Mouse (Mus musculus): Measurements from ENCODE around the gene Themis3.
"Not testable (repeated sequence)": the region's sequence is repeated elsewhere in the genome, so short reads cannot be mapped to it uniquely, and the experiment has no call there.

Gene Themis3

GRCm38 (mm10) chr17:66558404-66559317 lies 35.8 kb downstream of the Themis3 start:
- no peak for DNase-seq

GRCm38 (mm10) chr17:66552690-66553089 lies 41.7 kb downstream of the Themis3 start:
- no peak for DNase-seq

- no peak for DNase-seq
These were observed 43.9 kb downstream of the Themis3 start for GRCm38 (mm10) chr17:66550486-66550885.

GRCm38 (mm10) chr17:66532285-66532684 lies 62.1 kb downstream of the Themis3 start:
- no peak for DNase-seq

- no peak for DNase-seq
These were observed 71.0 kb downstream of the Themis3 start for GRCm38 (mm10) chr17:66523396-66523795.

- DNase-seq, result not testable (repeated sequence)
These were observed 71.8 kb downstream of the Themis3 start for GRCm38 (mm10) chr17:66522631-66523030.

GRCm38 (mm10) chr17:66519554-66520553 lies 74.6 kb downstream of the Themis3 start, which contains the start of gene Rab12:
TSS of gene Rab12 (minus strand) at chr17:66519729.
- DNase-seq, result peak; percentile 76

GRCm38 (mm10) chr17:66518877-66519553 lies 75.4 kb downstream of the Themis3 start:
- peak; percentile 15 for DNase-seq

- no peak for DNase-seq
These were observed 77.5 kb downstream of the Themis3 start for GRCm38 (mm10) chr17:66516953-66517352.

- no peak for DNase-seq
These were observed 80.0 kb downstream of the Themis3 start for GRCm38 (mm10) chr17:66514288-66514995.

GRCm38 (mm10) chr17:66512202-66512956 lies 82.0 kb downstream of the Themis3 start:
- no peak for DNase-seq

GRCm38 (mm10) chr17:66510221-66510683 lies 84.2 kb downstream of the Themis3 start:
- no peak for DNase-seq

GRCm38 (mm10) chr17:66507049-66507954 lies 87.1 kb downstream of the Themis3 start:
- DNase-seq, result no peak

GRCm38 (mm10) chr17:66504964-66505363 lies 89.5 kb downstream of the Themis3 start:
- no peak for DNase-seq

Data from kidney, adult 11 months (tissue).